Mouse (Mus musculus) forebrain, embryonic 13.5 days (tissue): Measurements from ENCODE around the gene Kctd2. TPM values are rescaled to one million over a fixed set of nuclear protein-coding genes. Genes with fewer than 3 reads are reported as not detected.

Source experiments
- ATAC-seq: fragments of 200-750 bp; cut with Nextera tagmentation; 2 replicates; pipeline ENCODE4 v1.8.0; 2017
- H3K27ac ChIP-seq: fragments of 300-500 bp; sonication (generic); 2 replicates; pipeline ENCODE4 v1.5.1; 2015; ENCODE audit warnings: inconsistent platforms, mild to moderate bottlenecking, moderate library complexity
- H3K27me3 ChIP-seq: fragments of 300-500 bp; sonication (generic); 2 replicates; pipeline ENCODE4 v1.6.1; 2015; ENCODE audit warnings: mild to moderate bottlenecking, inconsistent platforms
- H3K36me3 ChIP-seq: fragments of 300-500 bp; sonication (generic); 2 replicates; pipeline ENCODE4 v1.6.1; 2015; ENCODE audit warnings: mild to moderate bottlenecking, inconsistent platforms; ENCODE audit not compliant: poor library complexity, severe bottlenecking
- H3K4me1 ChIP-seq: fragments of 300-500 bp; sonication (generic); 2 replicates; pipeline ENCODE4 v1.6.1; 2015; ENCODE audit warnings: inconsistent platforms
- H3K4me2 ChIP-seq: fragments of 300-500 bp; sonication (generic); 2 replicates; pipeline ENCODE4 v1.6.1; 2015; ENCODE audit warnings: inconsistent platforms, mild to moderate bottlenecking, moderate library complexity
- H3K4me3 ChIP-seq: fragments of 300-500 bp; sonication (generic); 2 replicates; pipeline ENCODE4 v1.5.1; 2015; ENCODE audit warnings: mild to moderate bottlenecking, inconsistent platforms
- H3K9ac ChIP-seq: fragments of 300-500 bp; sonication (generic); 2 replicates; pipeline ENCODE4 v1.6.1; 2015; ENCODE audit warnings: mild to moderate bottlenecking, inconsistent platforms
- H3K9me3 ChIP-seq: fragments of 300-500 bp; sonication (generic); replicated peaks from 2 replicates; pipeline ENCODE4 v1.6.1; 2016; ENCODE audit warnings: inconsistent platforms
- WGBS: fragments of 180-500 bp; shearing (Covaris S2); methylation state at CpG from one replicate; pipeline ENCODE4 v1.1.7; 2015; 5-methylcytosine and 5-hydroxymethylcytosine counted together
- polyA plus RNA-seq: library from polyadenylated mRNA; unstranded; fragments of >200 nt; fragmentation: Nextera tagmentation; extraction: Ambion mirVana; gene quantifications from 2 replicates; pipeline ENCODE4 v1.2.1, GENCODE M21; 2015

Kctd2 gene
- polyA plus RNA-seq, 1 experiment from 2014 or later = 9.9 TPM

GRCm38 (mm10) chr11:115405723-115406122 lies 14.2 kb upstream of the Kctd2 start:
- Histone ChIP-seq H3K36me3 (peaks cover 35% of the 10 kb centered on the region), H3K9me3 (no peaks in the 10 kb centered on the region), H3K9ac (no peak overlapping the region), H3K27ac (no peak overlapping the region), H3K4me1 (peaks cover 58% of the 10 kb centered on the region), H3K27me3 (no peaks in the 10 kb centered on the region), H3K4me2 (no peak overlapping the region), H3K4me3 (no peak overlapping the region)
- no peak for ATAC-seq
- 94% methylated on average over 6 of the region's 6 CpGs for WGBS

GRCm38 (mm10) chr11:115406858-115407401 lies 13.0 kb upstream of the Kctd2 start:
- no peak for ATAC-seq
- Histone ChIP-seq H3K27ac (no peak overlapping the region), H3K4me3 (no peak overlapping the region), H3K9me3 (no peaks in the 10 kb centered on the region), H3K27me3 (no peaks in the 10 kb centered on the region), H3K4me1 (peaks cover 68% of the 10 kb centered on the region), H3K4me2 (no peak overlapping the region), H3K36me3 (peaks cover 42% of the 10 kb centered on the region), H3K9ac (no peak overlapping the region)
- WGBS = 94% methylated on average over 17 of the region's 17 CpGs

GRCm38 (mm10) chr11:115408266-115408920 lies 11.5 kb upstream of the Kctd2 start:
- Histone ChIP-seq H3K4me2 (0 out of 2 replicates have a peak overlapping the region, but pooled peaks have one; percentile 29), H3K9ac (0 out of 2 replicates have a peak overlapping the region, but pooled peaks have one; percentile 54), H3K4me1 (peaks cover 73% of the 10 kb centered on the region), H3K27ac (peak overlapping the region; percentile 90), H3K36me3 (peaks cover 42% of the 10 kb centered on the region), H3K4me3 (no peak overlapping the region), H3K27me3 (no peaks in the 10 kb centered on the region), H3K9me3 (no peaks in the 10 kb centered on the region)
- 61% methylated on average over 6 of the region's 6 CpGs for WGBS
- no peak for ATAC-seq

- peak overlapping the region; percentile 54 for H3K9ac ChIP-seq
- peak overlapping the region; percentile 29 for H3K4me2 ChIP-seq
These were observed 10.4 kb upstream of the Kctd2 start for GRCm38 (mm10) chr11:115409556-115409955.

GRCm38 (mm10) chr11:115420336-115421190 lies 635 bp downstream of the Kctd2 start:
- Histone ChIP-seq H3K4me2 (peak overlapping the region; percentile 92), H3K27ac (peak overlapping the region; percentile 80), H3K4me3 (peak overlapping the region; percentile 94), H3K9ac (peak overlapping the region; percentile 96), H3K9me3 (no peaks in the 10 kb centered on the region), H3K27me3 (no peaks in the 10 kb centered on the region), H3K36me3 (peaks cover 56% of the 10 kb centered on the region), H3K4me1 (peaks cover 33% of the 10 kb centered on the region)
- WGBS = 2% methylated on average over 45 of the region's 45 CpGs
- peak; percentile 63 for ATAC-seq

More at GRCm38 (mm10) chr11:115409556-115409955, 10.4 kb upstream of the Kctd2 start:
- ATAC-seq = peak; percentile 11; the same call in 1 of the 2 replicates
- H3K4me3 ChIP-seq = 0 out of 2 replicates have a peak overlapping the region, but pooled peaks have one; percentile 4
- peaks cover 42% of the 10 kb centered on the region for H3K36me3 ChIP-seq
- no peaks in the 10 kb centered on the region for H3K9me3 ChIP-seq
- WGBS = 4% methylated on average over 7 of the region's 7 CpGs
- peaks cover 69% of the 10 kb centered on the region for H3K4me1 ChIP-seq
- H3K27ac ChIP-seq = peak overlapping the region; percentile 90
- H3K27me3 ChIP-seq = no peaks in the 10 kb centered on the region

- no peaks in the 10 kb centered on the region for H3K27me3 ChIP-seq
- WGBS = 61% methylated on average over 1 of the region's 1 CpGs
- H3K4me1 ChIP-seq = peaks cover 33% of the 10 kb centered on the region
- H3K4me2 ChIP-seq = peak overlapping the region; percentile 92
- peaks cover 56% of the 10 kb centered on the region for H3K36me3 ChIP-seq
- no peak for ATAC-seq
- peak overlapping the region; percentile 37 for H3K9ac ChIP-seq
- no peak overlapping the region for H3K27ac ChIP-seq
- no peaks in the 10 kb centered on the region for H3K9me3 ChIP-seq
- H3K4me3 ChIP-seq = peak overlapping the region; percentile 94
These were observed 1.4 kb downstream of the Kctd2 start for GRCm38 (mm10) chr11:115421328-115421727.

- peaks cover 33% of the 10 kb centered on the region for H3K4me1 ChIP-seq
- no peak overlapping the region for H3K9ac ChIP-seq
- 93% methylated on average over 16 of the region's 16 CpGs for WGBS
- no peak overlapping the region for H3K4me2 ChIP-seq
- peaks cover 56% of the 10 kb centered on the region for H3K36me3 ChIP-seq
- H3K4me3 ChIP-seq = no peak overlapping the region
- H3K27ac ChIP-seq = no peak overlapping the region
- ATAC-seq = no peak
- H3K9me3 ChIP-seq = no peaks in the 10 kb centered on the region
- H3K27me3 ChIP-seq = no peaks in the 10 kb centered on the region
These were observed 2.0 kb downstream of the Kctd2 start for GRCm38 (mm10) chr11:115421972-115422371.

GRCm38 (mm10) chr11:115423091-115423490 lies 3.2 kb downstream of the Kctd2 start:
- ATAC-seq = no peak
- WGBS = 95% methylated on average over 3 of the region's 3 CpGs
- peaks cover 39% of the 10 kb centered on the region for H3K4me1 ChIP-seq

GRCm38 (mm10) chr11:115424666-115425065 lies 4.7 kb downstream of the Kctd2 start:
- no peak overlapping the region for H3K4me3 ChIP-seq
- no peak for ATAC-seq
- H3K4me2 ChIP-seq = no peak overlapping the region
- WGBS = 88% methylated on average over 7 of the region's 7 CpGs
- no peak overlapping the region for H3K9ac ChIP-seq
- no peaks in the 10 kb centered on the region for H3K27me3 ChIP-seq
- peaks cover 26% of the 10 kb centered on the region for H3K4me1 ChIP-seq
- H3K27ac ChIP-seq = no peak overlapping the region
- H3K36me3 ChIP-seq = peaks cover 64% of the 10 kb centered on the region
- H3K9me3 ChIP-seq = no peaks in the 10 kb centered on the region

More at GRCm38 (mm10) chr11:115423091-115423490, 3.2 kb downstream of the Kctd2 start:
- Histone ChIP-seq H3K27ac (no peak overlapping the region), H3K9me3 (no peaks in the 10 kb centered on the region), H3K4me2 (no peak overlapping the region), H3K36me3 (peaks cover 53% of the 10 kb centered on the region), H3K27me3 (no peaks in the 10 kb centered on the region), H3K9ac (no peak overlapping the region), H3K4me3 (no peak overlapping the region)

- Histone ChIP-seq H3K4me1 (peaks cover 24% of the 10 kb centered on the region), H3K27me3 (no peaks in the 10 kb centered on the region), H3K36me3 (peaks cover 75% of the 10 kb centered on the region), H3K4me3 (no peak overlapping the region), H3K4me2 (no peak overlapping the region), H3K9me3 (no peaks in the 10 kb centered on the region), H3K27ac (no peak overlapping the region), H3K9ac (no peak overlapping the region)
- ATAC-seq = no peak
- 92% methylated on average over 6 of the region's 6 CpGs for whole genome bisulfite sequencing
These were observed 5.7 kb downstream of the Kctd2 start for GRCm38 (mm10) chr11:115425671-115426070.

GRCm38 (mm10) chr11:115427482-115428331 lies 7.8 kb downstream of the Kctd2 start:
- WGBS = 32% methylated on average over 20 of the region's 20 CpGs
- no peak overlapping the region for H3K4me3 ChIP-seq
- H3K9ac ChIP-seq = no peak overlapping the region

More at GRCm38 (mm10) chr11:115427482-115428331, 7.8 kb downstream of the Kctd2 start:
- peaks cover 8% of the 10 kb centered on the region; the same call in 1 of the 2 replicates for H3K4me1 ChIP-seq
- no peaks in the 10 kb centered on the region for H3K27me3 ChIP-seq
- ATAC-seq = peak; percentile 82
- H3K27ac ChIP-seq = peak overlapping the region; percentile 49
- H3K36me3 ChIP-seq = peaks cover 89% of the 10 kb centered on the region
- peak overlapping the region; percentile 27 for H3K4me2 ChIP-seq
- no peaks in the 10 kb centered on the region for H3K9me3 ChIP-seq
